Comparison of ENCODE assay signal across 22 mouse cellular contexts in genomic region chr19:11950747-11951146, GRCm38 (mm10). TPM values are rescaled to one million over a fixed set of nuclear protein-coding genes. Genes with fewer than 3 reads are reported as not detected.
DNase-seq lines count a peak whose midpoint lies in the region; ATAC-seq and TF ChIP-seq lines count a peak whose summit lies in the region.
"Had no signal": no experiment of that assay in that cellular context is flagged by ENCODE, and none has a peak within 500 bp of the region (broad histone marks: within the 10 kb centered on the region; RNA-seq: fewer than 3 reads in every experiment).

No protein-coding gene starts in this region.

- no peaks in the 10 kb centered on the region for H3K4me1 ChIP-seq in forebrain, embryonic 11.5 days (replicated peaks; ENCODE audit: control insufficient read depth, insufficient read depth, low read length)
- no peaks in the 10 kb centered on the region for H3K4me1 ChIP-seq in forebrain, embryonic 15.5 days
- no peaks in the 10 kb centered on the region for H3K4me1 ChIP-seq in intestine, embryonic 16.5 days (ENCODE audit: control insufficient read depth, insufficient read depth, low read length)
- H3K4me1 ChIP-seq in intestine, embryonic 15.5 days (replicated peaks) = peaks cover 2% of the 10 kb centered on the region; the same call in 1 of the 2 replicates
- no peaks in the 10 kb centered on the region for H3K4me1 ChIP-seq in stomach, postnatal 0 days (replicated peaks; ENCODE audit: control insufficient read depth, insufficient read depth)

- TF ChIP-seq CTCF in stomach, postnatal 0 days (IDR thresholded peaks at IDR 0.05; ENCODE audit: low read depth) = peak; percentile 32; the same call in 1 of the 2 replicates

- WGBS in forebrain, embryonic 11.5 days = 78% methylated on average over 7 of the region's 7 CpGs
- 79% methylated on average over 7 of the region's 7 CpGs for WGBS in forebrain, embryonic 15.5 days
- WGBS in intestine, embryonic 16.5 days = 71% methylated on average over 7 of the region's 7 CpGs
- 68% methylated on average over 7 of the region's 7 CpGs for WGBS in intestine, embryonic 15.5 days
- WGBS in stomach, postnatal 0 days = 66% methylated on average over 7 of the region's 7 CpGs

- TF ChIP-seq EP300 in stomach, postnatal 0 days (optimal IDR thresholded peaks at IDR 0.05) = no peak

- no peaks in the 10 kb centered on the region for H3K9me3 ChIP-seq in forebrain, embryonic 11.5 days (ENCODE audit: control insufficient read depth, low read length)
- H3K9me3 ChIP-seq in forebrain, embryonic 15.5 days = no peaks in the 10 kb centered on the region
- no peaks in the 10 kb centered on the region for H3K9me3 ChIP-seq in intestine, embryonic 16.5 days (ENCODE audit: control insufficient read depth, low read length)
- H3K9me3 ChIP-seq in intestine, embryonic 15.5 days = no peaks in the 10 kb centered on the region
- no peaks in the 10 kb centered on the region for H3K9me3 ChIP-seq in stomach, postnatal 0 days (ENCODE audit: control insufficient read depth, low read length)
- H3K9me3 ChIP-seq: G1E had no signal

- DNase-seq in forebrain, embryonic 11.5 days (ENCODE audit: low spot score) = peak; percentile 28
- peak; percentile 87 for DNase-seq in heart, adult 11 months
- DNase-seq in heart, postnatal 14 days = no peak
- DNase-seq in stomach, postnatal 0 days (ENCODE audit: low spot score) = peak; percentile 37
- DNase-seq: adrenal gland, adult 2 months; adrenal gland, adult 8-10 months; adrenal gland, postnatal 10 days; adrenal gland, postnatal 14 days; adrenal gland, postnatal 25 days; adrenal gland, postnatal 36 days; B cell, adult 2 months; cerebellum, adult 11 months; cerebellum, adult 11-12 months had no signal

- no peak overlapping the region for H3K9ac ChIP-seq in forebrain, embryonic 11.5 days (ENCODE audit: low read length)
- no peak overlapping the region for H3K9ac ChIP-seq in forebrain, embryonic 15.5 days (replicated peaks)
- no peak overlapping the region for H3K9ac ChIP-seq in intestine, embryonic 16.5 days (ENCODE audit: low read depth, low read length)
- H3K9ac ChIP-seq in intestine, embryonic 15.5 days = no peak overlapping the region
- no peak overlapping the region for H3K9ac ChIP-seq in stomach, postnatal 0 days (ENCODE audit: low read length)

- no peak overlapping the region for H3K4me3 ChIP-seq in forebrain, embryonic 11.5 days (ENCODE audit: low read depth, low read length)
- H3K4me3 ChIP-seq in forebrain, embryonic 15.5 days = no peak overlapping the region
- no peak overlapping the region for H3K4me3 ChIP-seq in intestine, embryonic 16.5 days (ENCODE audit: low read length)
- no peak overlapping the region for H3K4me3 ChIP-seq in intestine, embryonic 15.5 days (replicated peaks)
- no peak overlapping the region for H3K4me3 ChIP-seq in stomach, postnatal 0 days (ENCODE audit: low read depth, low read length)

- H3K27me3 ChIP-seq in forebrain, embryonic 11.5 days (ENCODE audit: control insufficient read depth, insufficient read depth, low read length) = no peaks in the 10 kb centered on the region
- H3K27me3 ChIP-seq in forebrain, embryonic 15.5 days = no peaks in the 10 kb centered on the region
- H3K27me3 ChIP-seq in intestine, embryonic 16.5 days (replicated peaks; ENCODE audit: control insufficient read depth, insufficient read depth, low read length) = no peaks in the 10 kb centered on the region
- H3K27me3 ChIP-seq in intestine, embryonic 15.5 days (replicated peaks) = no peaks in the 10 kb centered on the region
- no peaks in the 10 kb centered on the region for H3K27me3 ChIP-seq in stomach, postnatal 0 days (ENCODE audit: control insufficient read depth, insufficient read depth, low read length)
- H3K27me3 ChIP-seq: CH12.LX, Patski had no signal

- H3K4me2 ChIP-seq in forebrain, embryonic 11.5 days (ENCODE audit: low read depth, low read length, severe bottlenecking) = no peak overlapping the region
- no peak overlapping the region for H3K4me2 ChIP-seq in forebrain, embryonic 15.5 days (replicated peaks)
- no peak overlapping the region for H3K4me2 ChIP-seq in intestine, embryonic 16.5 days (ENCODE audit: low read depth, low read length)
- no peak overlapping the region for H3K4me2 ChIP-seq in intestine, embryonic 15.5 days (replicated peaks)
- H3K4me2 ChIP-seq in stomach, postnatal 0 days (replicated peaks; ENCODE audit: low read depth) = no peak overlapping the region

- H3K36me3 ChIP-seq in forebrain, embryonic 11.5 days (ENCODE audit: control insufficient read depth, insufficient read depth, low read length) = no peaks in the 10 kb centered on the region; the same call in 1 of the 2 replicates
- 0 out of 2 replicates have a peak, but pooled peaks cover 2% of the 10 kb centered on the region for H3K36me3 ChIP-seq in forebrain, embryonic 15.5 days
- H3K36me3 ChIP-seq in intestine, embryonic 16.5 days (ENCODE audit: control insufficient read depth, insufficient read depth, low read length) = 0 out of 2 replicates have a peak, but pooled peaks cover 1% of the 10 kb centered on the region
- H3K36me3 ChIP-seq in intestine, embryonic 15.5 days = no peaks in the 10 kb centered on the region
- no peaks in the 10 kb centered on the region for H3K36me3 ChIP-seq in stomach, postnatal 0 days (ENCODE audit: control insufficient read depth, insufficient read depth, low read length)

- H3K27ac ChIP-seq in forebrain, embryonic 11.5 days (ENCODE audit: low read depth, low read length) = no peak overlapping the region
- no peak overlapping the region for H3K27ac ChIP-seq in forebrain, embryonic 15.5 days (replicated peaks)
- no peak overlapping the region for H3K27ac ChIP-seq in intestine, embryonic 16.5 days (ENCODE audit: low read length)
- H3K27ac ChIP-seq in intestine, embryonic 15.5 days = no peak overlapping the region
- no peak overlapping the region for H3K27ac ChIP-seq in stomach, postnatal 0 days (replicated peaks)

- intact Hi-C loops in heart, postnatal 14 days (cut with DNase I) = no loop called here

- ATAC-seq in forebrain, embryonic 11.5 days (replicated peaks; ENCODE audit: low FRiP score) = no peak
- ATAC-seq in forebrain, embryonic 15.5 days (replicated peaks) = no peak
- ATAC-seq in intestine, embryonic 16.5 days = peak; percentile 71; the same call in 1 of the 2 replicates
- no peak for ATAC-seq in intestine, embryonic 15.5 days
- ATAC-seq in stomach, postnatal 0 days (ENCODE audit: low FRiP score, low TSS enrichment) = peak; percentile 84; the same call in 1 of the 2 replicates
- no peak for ATAC-seq in erythroblast, adult 5-6 weeks (replicated peaks; ENCODE audit: low FRiP score, poor library complexity, severe bottlenecking)
- ATAC-seq: activated CD4-positive, CD25-positive, alpha-beta regulatory T cell, adult 4 months; CD4-positive, CD25-positive, alpha-beta regulatory T cell, adult 4 months; Patski had no signal

RNA-seq across cellular contexts. Expression of gene Osbp, which starts 15.0 kb away (rescaled TPM):
- 6.1 and 6.6 TPM in 2 replicates for polyA plus RNA-seq in forebrain, embryonic 11.5 days (2014; fragmentation: Nextera tagmentation; extraction: Ambion mirVana)
- polyA plus RNA-seq in forebrain, embryonic 15.5 days (2015; fragmentation: Nextera tagmentation; extraction: Ambion mirVana) = 4.3 and 4.9 TPM in 2 replicates
- 10 to 100 TPM; 81.3 to 85.1 TPM for total RNA-seq in heart, postnatal 14 days (2021)
- 3.3 and 3.8 TPM in 2 replicates for polyA plus RNA-seq in intestine, embryonic 16.5 days (2015; fragmentation: Nextera tagmentation; extraction: Ambion mirVana)
- 4.2 and 4.4 TPM in 2 replicates for polyA plus RNA-seq in intestine, embryonic 15.5 days (2015; fragmentation: Nextera tagmentation; extraction: Ambion mirVana)
- 4.3 and 4.5 TPM in 2 replicates for polyA plus RNA-seq in stomach, postnatal 0 days (2015; fragmentation: Nextera tagmentation; extraction: Ambion mirVana)
- 7.1 and 10.6 TPM in 2 replicates for total RNA-seq in erythroblast, adult 5-6 weeks (2015; ENCODE audit: low replicate concordance)
- total RNA-seq in erythroblast, adult 5-6 weeks (2017; ENCODE audit: low replicate concordance) = 12.7 and 14.8 TPM in 2 replicates

RNA-seq across cellular contexts. Expression of gene Patl1, which starts 38.5 kb away (rescaled TPM):
- polyA plus RNA-seq in forebrain, embryonic 11.5 days (2014; fragmentation: Nextera tagmentation; extraction: Ambion mirVana) = 33.0 and 35.5 TPM in 2 replicates
- 18.2 and 18.8 TPM in 2 replicates for polyA plus RNA-seq in forebrain, embryonic 15.5 days (2015; fragmentation: Nextera tagmentation; extraction: Ambion mirVana)
- total RNA-seq in heart, postnatal 14 days (2021) = 10 to 100 TPM; 26.2 to 28.2 TPM
- polyA plus RNA-seq in intestine, embryonic 16.5 days (2015; fragmentation: Nextera tagmentation; extraction: Ambion mirVana) = 17.3 and 18.8 TPM in 2 replicates
- polyA plus RNA-seq in intestine, embryonic 15.5 days (2015; fragmentation: Nextera tagmentation; extraction: Ambion mirVana) = 16.7 and 17.4 TPM in 2 replicates
- polyA plus RNA-seq in stomach, postnatal 0 days (2015; fragmentation: Nextera tagmentation; extraction: Ambion mirVana) = 5.7 and 6.6 TPM in 2 replicates
- total RNA-seq in erythroblast, adult 5-6 weeks (2015; ENCODE audit: low replicate concordance) = 8.5 and 8.8 TPM in 2 replicates
- total RNA-seq in erythroblast, adult 5-6 weeks (2017; ENCODE audit: low replicate concordance) = 2.4 and 3.9 TPM in 2 replicates

Comparison
In these comparisons a context has a peak if more than half of its experiments do, and no peak if none do; other contexts are left out.
1. ATAC-seq: peak in intestine, embryonic 16.5 days (single experiment) and stomach, postnatal 0 days (single experiment); none in forebrain, embryonic 11.5 days (single experiment), forebrain, embryonic 15.5 days (single experiment), intestine, embryonic 15.5 days (single experiment) and erythroblast, adult 5-6 weeks (single experiment).
2. DNase-seq: peak in forebrain, embryonic 11.5 days (single experiment), heart, adult 11 months (single experiment) and stomach, postnatal 0 days (single experiment); none in heart, postnatal 14 days (0 of 2).